Mouse (Mus musculus) mesoderm, embryonic 11.5 days (tissue): ENCODE measurements around the gene Fam192a.

Experiments
- DNase-seq: peaks from one replicate; pipeline ENCODE4 v3.0.0-alpha.2; 2012; ENCODE audit warnings: low read depth, low spot score

Fam192a gene

DNA sequence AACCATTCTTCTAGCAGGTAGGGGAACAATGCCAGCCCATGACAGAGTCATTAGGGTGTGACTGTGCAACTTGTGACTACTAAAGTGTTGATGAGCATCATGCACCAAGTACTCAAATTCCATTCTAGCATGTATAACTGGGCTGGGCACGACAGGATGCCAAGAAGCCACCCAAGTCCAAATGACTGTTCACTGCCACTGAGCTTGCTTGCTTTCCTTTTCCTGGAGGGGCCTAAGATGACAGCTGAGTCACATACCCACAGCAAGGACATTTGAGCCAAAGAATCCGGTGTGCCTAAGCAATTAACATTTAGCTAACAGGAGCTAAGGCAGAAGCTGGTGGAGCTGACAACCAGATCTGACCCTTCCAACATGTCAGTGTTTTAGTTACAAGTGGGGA, 29.9 kb downstream of the Fam192a start:
- no peak for DNase-seq

DNA sequence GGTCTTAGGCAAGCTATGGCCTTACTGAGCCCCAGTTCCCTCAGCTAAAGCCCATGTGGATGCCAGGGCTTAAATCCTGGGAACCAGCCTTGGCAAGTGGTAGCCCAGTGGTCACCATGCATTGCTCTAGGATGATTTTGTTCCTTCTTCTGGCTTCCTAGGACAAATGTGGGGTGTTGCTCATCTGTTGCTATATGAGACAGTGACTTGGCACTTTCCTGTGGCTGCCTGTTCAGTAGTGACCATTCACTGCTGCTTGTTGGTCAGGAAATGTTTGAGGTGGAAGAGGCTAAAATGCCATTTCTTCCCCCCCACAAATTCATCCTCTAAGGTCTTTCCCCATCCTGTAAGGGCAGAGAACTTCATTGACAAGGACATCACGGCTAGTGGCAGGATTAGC, 32.4 kb downstream of the Fam192a start:
- DNase-seq = no peak

DNA sequence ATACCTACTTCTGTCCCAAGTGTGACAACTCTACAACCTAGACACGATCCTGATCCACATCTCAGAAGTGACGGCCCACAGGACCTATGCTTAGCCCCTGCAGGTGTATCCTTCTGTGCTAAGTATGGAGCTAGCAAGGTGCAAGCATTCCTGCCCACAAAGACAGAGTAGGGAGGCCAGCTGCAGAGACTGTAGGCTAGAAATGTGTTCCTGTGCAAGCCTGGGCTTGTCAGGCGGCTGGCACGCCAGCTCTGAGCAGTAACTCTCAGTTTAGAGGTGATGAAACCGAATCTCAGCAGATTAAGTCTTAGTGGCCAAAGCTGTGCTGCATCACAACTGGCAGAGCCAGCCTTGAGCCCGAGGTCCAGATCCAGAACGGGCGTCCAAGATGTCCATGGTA, 33.7 kb downstream of the Fam192a start:
- no peak for DNase-seq

DNA sequence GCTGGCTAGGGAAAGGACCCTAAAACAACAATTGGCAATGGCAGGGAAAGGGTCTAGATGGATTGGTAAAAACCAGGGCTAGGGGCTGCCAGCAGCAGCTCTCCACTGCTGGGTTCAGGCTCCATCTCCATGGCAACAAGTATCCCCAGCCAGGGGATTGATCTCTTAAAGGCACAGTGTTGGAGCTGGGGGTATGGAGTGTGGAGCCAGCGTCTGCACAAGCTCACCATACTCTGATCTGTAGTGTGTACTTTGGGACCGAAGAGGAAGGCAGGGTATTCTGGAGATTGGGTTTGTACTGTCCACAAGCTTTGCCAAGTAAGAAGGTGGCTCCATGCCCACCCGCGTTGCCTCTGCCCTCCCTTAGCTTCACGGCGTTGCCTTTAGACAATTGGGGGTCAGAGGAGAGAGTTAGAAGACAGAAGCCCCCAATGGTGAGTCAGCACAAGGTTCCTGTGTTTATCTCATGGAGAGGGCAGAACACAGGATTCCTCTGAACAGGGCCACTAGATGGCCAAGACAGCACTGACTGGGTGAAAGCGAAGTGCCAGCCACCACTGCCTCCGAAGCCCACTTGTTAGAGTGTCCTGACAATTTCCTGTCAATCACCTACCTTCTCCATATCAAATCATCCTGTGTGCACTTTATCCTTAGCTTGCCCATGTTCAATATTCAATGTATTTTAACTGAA, 34.5 kb downstream of the Fam192a start:
- peak; percentile 27 for DNase-seq

DNA sequence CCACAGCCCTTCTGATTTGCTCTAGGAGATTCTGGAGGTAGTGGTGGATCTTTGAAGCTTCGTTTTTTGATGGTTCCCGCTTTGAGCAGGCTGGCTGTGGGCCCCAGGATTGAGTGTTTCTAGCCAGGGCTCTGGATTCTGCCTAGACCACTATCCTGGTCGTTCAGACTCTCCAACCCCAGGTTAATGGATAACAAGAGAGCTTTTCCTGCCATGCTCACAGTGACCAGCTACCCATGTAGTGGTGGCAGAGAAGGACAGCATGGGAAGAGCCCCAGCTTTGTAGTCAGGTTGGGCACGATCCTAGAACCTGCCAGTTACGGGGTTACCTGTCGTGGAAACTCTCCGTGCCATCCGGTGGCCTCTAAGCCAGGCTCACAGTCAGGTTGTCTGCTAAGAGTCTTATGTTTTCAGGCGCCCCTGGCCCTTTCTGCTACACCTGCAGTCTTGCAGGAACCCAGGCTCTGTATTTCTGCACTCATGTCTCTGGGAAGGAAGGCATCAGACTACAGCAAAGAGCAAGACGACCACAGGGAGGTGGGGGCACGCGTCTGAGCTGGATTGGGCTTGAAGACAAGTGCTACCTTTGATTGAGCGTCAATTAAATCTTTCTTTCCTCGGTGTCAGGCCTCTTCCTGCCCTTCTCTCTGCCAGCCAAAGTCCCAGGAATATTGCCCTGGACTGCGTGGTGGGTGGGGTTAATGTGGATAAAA, 35.2 kb downstream of the Fam192a start:
- DNase-seq = no peak

DNA sequence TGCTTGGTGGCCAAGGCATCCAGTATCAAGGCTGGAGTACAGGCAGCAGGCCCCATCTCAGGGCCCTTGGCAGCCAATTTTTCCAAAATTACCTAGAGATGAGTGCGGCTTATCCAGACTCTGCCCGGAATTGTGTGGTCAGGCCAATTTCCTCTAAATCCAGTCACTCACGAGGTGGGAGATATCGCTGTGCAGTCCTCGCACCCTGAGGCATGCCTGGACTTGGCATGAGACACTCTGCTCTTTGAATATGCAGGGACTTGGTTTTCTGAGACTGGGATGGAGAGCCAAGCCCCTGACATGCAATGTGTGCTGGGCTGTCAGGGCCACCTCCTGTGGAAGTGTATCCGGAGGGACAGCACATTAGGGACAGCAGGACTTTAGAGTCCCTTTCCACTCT, 35.8 kb downstream of the Fam192a start:
- no peak for DNase-seq

DNA sequence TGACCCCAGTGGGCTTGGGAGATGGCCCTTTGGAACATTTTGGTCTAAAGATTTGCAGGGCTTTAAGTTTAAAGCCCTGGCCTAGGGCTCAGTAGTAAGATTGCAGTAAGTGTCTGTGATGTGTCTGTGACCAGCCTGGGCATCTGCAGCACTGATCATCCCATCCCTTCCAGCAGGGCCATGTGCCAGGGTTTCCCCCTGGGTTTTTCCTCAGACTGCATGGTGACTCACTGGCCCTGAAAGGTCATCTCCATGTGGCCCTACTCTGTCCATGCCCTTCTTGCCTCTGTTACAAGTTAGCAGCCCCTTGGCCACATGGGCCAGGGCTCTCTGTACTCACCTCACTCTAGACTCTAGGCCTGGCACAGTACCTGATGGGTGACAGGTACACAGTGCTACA, 37.4 kb downstream of the Fam192a start:
- no peak for DNase-seq

DNA sequence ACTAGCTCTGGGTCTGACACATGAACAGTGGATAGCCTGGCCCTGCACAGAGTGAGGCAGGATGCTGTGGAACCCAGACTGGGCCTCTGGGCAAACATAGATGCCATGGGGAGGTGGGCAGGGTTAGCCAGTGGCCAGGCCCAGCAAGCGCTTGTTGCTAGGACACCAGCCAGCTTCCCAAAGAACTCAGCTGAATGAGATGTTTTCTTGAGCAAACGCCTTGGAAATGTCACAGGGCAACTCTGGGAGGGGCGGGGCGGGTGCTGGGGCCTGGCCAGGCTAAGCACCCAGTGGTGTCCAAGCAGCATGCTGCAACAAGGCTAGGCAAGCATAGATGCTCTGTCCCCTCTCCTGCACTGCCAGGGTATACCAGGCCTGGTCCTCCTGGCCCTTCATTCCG, 40.5 kb downstream of the Fam192a start:
- DNase-seq = peak; percentile 47

DNA sequence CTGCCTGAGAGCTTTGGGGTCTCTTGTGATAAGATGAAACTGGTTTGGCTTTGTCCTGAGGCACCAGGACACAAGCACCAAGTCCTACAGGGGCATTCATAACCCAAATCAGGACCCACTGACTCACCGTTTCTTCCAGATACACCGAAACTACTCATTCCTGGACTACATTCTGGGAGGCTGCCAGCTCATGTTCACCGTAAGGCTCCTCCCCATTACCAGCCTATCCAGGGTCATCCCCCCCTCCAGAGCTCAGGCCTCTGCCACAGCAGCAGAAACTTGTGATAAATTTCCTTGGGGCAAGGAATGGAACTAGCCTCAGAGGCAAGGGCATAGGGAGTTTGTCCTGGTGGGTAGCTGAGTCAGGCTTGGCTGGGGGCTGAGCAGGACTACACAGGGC, 44.5 kb downstream of the Fam192a start:
- no peak for DNase-seq

DNA sequence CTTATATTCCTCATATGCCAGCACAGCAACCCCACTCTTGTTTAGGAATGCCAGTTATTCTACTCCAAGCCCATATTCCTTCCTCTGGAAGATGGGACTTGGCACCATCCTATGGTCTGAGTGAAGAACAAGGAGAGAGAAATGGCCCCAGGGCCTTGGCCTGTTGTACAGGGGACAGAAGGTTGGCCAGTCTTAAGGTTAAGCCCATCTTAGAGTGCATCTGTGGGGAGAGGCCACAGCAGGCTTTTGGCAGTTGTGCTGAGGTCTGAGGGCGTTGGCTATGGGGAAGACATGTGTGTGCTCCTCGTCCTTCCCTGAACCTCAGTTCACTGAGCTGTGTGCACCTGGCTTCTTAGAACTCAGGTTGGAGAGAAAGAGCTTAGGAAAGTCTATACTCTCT, 49.1 kb downstream of the Fam192a start:
- DNase-seq = no peak

DNA sequence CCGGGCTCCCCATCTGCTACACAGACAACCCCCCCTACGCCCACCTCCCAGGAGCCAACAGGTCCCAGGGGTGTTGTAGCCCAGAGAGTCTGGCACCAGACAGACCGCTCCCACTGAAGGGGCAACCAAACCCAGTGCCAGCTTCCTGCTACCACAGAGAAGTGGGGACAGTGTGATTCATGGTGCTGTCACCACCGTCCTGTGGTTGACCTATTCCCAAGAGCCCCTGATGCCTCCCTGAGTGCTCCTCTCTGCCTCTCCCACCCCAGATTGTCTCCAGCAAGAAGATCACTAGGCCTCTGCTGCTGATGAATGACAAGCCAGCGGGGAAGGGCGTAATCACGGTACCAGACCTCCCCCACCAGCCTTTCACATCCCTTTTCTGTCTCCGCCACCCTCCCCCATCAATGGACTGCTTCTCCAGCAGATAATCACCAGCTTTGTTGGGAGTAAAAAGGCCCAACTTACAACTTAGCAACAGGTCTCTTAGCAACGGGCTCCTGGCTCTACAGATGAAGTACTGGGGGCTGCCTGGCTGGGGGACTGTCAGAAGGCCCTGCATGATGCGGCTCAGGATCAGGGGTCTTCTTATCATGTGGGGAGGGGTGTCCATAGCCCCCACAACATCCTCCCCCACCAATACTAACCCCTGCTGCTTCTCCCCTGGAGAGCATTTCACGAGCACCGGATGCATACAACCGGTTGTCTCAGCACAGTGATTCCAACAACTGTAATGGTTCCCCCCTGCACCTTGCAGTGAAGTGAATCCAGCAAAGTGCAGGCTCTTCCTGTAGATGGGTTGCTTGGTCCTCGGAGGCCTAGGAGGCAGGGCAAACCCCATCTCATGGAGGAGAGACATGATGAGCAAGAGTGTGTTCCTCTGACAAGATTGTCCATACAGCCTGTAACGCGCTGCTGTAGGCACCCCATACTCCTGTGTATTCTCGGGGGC, 50.0 kb downstream of the Fam192a start:
- peak; percentile 82 for DNase-seq

DNA sequence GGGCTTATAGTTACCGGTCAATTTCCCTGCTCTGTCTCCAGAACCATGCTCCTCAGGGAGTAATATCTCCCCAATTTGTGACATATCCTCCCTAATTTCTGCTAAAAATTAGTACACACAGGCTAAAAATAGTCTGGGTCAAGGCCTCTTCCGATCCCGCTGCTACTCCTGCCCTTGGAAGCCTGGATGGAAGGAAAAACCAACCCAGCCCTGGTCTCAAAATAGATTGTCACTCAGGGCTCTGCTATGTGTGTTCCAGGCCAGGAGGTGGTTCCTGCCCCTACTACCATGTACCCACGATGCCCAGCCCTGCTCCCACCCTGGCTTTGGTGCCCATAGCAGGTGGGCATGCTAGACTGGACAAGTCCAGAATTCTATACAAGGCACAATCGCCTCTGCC, 51.8 kb downstream of the Fam192a start:
- DNase-seq = no peak

DNA sequence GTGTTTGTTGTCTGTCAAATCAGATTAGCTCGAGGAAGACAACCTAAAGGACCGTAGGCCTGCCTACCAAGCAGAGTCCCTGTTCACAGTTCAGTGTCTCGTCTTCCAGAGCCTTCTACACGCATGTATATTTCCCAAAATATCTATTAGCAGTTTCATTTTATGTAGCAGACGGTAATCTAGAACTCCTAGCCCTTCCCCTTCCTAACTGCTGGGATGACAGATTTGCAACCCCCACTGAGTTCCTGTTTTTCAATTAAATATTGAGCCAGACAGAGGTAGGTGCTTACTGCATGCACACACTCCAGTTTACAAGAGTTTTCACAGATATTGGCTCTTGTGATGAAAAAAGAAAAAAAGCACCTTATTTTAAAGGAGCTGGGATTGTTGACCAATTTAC, 52.3 kb downstream of the Fam192a start:
- DNase-seq = no peak

DNA sequence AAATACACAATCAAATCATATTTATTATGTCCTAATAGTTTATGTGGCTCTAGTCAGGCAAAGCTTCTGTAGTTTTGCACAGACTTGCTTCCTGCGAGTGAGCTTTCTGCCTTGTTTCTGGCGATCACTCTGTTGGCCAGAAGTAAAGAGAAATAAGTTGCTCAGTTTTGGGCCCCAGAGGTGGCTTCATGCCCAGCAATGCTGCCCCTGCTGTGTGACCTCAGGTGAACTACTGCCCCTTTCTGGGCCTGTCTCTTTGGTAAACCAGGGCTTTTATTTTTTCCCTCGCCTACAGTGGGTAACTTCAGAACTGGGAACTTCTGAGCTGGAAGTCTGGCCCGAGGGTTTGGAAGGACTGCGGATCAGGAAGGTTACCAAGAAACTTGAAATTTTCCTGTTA, 52.8 kb downstream of the Fam192a start:
- DNase-seq = no peak

DNA sequence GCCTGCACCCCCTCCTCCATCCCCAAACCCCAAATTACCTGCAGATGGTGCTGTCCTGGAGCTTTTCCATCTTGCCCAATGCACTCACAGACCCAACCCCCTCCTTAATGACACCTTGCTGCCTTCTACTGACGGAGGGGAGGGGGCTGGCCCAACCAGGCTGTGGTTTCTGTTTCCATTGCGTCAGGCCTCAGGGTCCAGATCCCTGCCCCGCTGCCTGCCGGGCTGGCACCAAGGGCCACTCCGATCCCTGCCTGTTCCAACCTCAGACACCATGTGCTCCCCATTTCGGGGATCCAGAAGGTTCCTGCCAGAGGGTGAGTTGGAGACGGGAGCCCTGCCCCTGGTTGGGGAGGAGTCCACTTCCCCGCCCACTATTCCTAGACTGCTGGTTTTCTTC, 57.8 kb downstream of the Fam192a start:
- no peak for DNase-seq

DNA sequence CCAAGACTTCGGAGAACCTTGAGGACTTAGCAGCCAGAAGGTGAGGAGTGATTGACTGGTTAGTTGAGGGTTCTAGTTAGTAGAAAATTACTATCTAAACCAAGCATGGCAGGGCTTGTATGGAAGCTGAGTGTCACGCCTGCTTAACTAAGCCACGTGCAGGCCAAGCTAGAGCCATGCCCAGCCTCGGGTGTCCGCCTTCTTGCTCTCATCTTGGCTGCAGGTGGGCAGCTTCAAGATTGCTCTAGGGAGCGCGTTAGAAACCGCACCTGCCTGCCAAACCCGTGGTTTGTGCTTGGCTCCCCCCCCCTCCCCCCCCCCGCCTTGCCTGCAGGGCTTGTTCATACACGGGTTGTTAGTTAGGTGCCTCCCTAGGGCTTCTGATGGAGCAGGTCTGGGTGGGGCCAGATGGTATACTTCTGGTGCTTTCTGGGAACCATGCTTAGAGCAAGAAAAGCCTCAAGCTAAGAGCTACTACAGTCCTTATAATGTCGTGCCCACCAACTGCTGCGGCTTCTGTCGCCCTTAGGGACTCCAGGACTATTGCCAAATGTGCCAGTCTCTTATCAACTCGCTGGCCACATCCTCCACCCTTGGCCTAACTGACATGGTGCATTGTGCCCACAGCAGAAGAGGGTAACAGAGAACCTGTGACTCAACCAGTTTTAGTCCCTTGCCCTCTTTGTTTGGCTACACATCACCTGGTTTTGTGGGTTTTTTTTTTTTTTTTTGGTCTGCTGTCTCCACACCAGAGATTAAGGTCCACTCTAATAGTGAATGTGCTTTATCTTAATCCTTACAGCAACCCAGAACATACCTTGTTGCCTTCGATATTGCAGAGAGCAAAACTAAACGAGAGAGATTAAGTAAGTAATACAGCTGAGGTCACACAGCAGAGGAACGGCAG, 60.7 kb downstream of the Fam192a start:
- no peak for DNase-seq

DNA sequence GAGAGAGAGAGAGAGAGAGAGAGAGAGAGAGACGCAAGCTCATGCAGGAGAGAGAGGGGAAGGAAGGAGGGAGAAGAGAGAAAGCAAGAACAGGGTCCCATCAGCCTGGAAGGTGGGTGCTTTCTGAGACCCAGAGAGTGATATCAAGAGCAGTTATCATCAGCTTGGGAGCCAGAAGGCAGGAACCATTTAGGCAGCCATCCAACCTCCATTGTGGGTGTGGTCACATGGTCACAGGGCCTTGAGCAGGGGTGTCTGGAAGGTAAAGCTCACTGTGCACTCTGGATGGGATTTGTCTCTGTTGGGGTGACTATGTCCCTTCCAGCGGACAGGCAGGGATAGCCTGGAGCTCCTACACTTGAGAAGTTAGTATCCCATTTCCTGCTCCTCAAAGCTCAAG, 61.8 kb downstream of the Fam192a start:
- DNase-seq = no peak

DNA sequence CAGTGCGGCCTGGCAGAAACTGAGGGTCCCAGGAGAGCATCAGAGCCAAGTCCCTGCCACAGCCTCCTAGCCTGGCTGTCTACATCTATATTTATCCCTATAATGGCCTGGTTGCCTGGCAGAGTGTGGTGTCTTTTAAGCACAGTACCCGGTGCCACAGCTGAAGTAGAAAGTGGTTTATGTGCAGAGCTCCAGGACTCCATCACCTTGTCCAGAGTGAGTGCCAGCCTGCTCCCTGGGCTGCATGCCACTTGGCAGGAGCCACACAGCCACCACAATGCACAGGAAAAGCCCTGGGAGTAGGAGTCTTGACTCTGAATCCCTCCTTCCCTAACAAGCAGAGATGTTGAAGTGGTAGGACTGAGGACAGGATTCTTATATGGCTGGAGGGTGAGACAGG, 64.3 kb downstream of the Fam192a start:
- DNase-seq = no peak

DNA sequence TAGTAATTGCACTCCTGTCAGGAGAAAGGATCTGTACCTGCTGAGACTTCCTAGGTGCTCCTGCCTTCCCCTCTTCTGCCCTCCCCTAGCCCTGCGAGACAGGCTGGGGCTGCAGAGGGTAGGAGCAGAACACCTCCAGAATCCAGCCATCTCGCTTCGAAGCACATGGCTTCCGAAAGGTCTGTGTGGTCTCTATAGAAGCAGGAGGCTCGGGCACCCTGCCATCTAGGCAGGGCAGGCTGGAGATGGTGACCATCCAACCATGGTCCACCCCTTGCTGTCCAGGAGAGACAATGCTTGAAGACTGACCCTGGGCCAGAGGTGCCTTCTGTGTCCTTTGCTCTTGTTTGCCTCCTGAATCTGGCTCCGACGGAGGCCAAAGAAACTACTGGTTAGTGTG, 66.2 kb downstream of the Fam192a start:
- DNase-seq = no peak

DNA sequence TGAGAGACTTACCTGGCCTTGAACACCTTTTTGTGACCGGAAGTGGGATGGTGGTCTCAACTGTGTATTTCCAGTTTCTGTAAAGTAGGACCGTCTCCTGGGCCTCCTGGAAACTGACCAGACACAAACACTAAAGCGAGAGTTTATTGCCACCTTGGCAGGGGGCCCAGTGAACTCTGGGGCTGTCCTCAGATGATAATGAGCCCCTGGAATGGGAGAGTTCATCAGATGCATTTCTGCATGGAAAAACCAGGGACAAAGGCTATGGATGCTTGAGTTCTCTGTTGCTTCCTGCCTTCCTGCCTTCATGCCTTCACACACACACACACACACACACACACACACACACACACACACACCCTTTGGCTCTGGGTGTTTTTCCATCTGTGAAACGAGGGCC, 67.2 kb downstream of the Fam192a start:
- no peak for DNase-seq

DNA sequence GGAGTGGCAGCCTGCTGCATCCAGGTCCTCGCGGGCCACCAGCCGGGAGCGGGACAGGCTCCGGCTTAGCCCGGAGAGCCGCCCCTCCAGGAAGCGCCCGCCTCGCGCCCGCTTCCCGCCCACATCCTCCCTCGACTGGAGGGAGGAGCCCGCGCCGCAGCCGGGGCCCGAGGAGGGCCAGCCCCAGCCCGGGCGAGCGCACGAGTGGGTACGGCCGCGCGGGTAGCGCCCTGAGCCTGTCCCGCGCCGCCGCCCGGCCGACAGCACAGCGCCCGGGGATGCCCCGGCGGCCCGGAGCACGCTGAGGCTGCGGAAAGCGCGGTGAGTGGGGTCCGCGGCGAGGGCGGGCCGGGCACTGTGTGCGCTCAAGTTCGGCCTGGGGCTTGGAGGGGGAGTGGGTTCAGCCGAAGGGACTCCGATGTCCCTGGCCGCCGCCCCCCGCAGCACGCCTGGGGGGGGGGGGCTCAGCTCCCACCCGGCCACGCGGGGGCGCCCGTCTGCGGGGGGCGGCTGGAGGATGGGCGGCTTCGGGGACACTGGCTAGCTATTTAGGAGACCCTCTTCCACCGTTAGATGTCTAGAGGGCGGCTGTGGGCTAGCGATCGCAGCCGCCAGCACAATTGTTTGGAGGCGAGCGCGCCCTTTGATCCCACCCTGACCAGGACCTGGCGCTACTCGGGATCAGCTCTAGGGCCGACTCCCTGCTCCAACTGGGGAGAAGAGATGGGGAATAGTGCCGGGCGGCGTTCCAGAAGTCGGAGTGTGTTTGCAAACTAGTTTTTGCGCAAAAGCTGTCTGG, 68.7 kb downstream of the Fam192a start, which contains the start of gene Cpne2:
Cpne2 (plus strand) TSS at position 118 of the 799 bp plus-strand sequence.
- DNase-seq = peak; percentile 54
